Mouse (Mus musculus): Measurements from ENCODE around the gene Bach2.

Bach2 gene

DNA sequence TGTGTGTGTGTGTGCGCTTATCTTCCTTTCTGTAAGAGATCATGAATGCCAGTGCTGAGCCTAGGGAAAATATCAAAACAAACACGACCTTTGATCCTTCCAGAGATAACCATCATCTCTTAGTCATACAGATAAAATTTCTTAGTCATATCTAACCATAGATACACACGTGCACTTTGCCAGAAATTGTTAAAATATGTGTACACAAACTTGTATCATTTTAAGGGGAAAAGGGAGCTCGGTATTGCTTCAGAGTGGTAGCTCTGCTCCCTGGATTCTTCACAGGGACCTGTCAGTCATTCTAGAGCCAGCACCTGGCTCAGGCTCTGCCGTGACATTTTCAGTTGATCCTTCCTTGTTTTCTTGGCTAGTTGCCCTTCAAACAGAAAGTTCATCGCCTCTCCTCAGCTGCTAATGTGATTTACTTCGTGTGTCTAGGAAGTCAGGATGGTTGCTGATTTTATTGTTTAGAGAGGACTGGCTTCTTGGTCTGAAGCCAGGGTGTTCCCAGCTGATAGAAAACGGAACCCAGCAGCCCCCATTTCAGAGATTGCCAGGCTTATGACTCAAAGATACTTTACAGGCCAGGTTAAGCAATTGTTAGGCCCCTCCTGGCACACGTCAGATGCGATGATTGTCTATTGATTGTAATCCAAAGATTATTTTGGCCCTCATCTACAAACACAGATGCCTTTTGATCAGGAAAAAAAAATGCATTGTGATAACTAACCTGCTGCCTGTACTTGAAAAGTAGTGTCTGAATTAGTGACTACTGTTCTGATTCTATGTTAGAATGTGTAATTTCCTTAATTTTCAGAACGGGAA, 49.6 kb downstream of the Bach2 start:
- in situ Hi-C loops (cut with MboI, MseI): loop anchor here in 1 of 2 experiments (10.0 kb wide), 1 partner anchor 1177 kb away; no protein-coding TSS in a partner anchor

DNA sequence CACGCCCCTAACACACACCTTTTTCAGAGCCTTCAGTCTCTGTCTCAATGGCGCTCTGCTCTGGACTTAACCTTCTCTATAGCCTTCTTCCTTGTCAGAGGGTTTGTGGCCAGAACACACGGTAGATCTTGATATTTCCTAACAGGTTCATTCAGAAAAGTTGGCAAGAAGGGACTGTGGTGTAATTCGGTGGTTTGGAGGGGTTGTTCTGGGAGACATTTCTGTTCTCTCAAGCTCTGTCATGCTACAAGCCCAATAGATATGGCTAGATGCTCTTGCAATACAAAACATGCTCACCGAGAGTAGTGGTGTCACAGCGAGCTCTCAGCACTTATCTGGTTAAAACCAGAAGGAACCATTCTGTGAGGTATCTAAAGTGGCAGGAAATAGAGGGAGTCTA, 51.2 kb downstream of the Bach2 start:
- in situ Hi-C loops (cut with MboI, MseI): loop anchor here (5.0 to 10.0 kb wide), 3 partner anchors 38 to 1175 kb away; no protein-coding TSS in a partner anchor

DNA sequence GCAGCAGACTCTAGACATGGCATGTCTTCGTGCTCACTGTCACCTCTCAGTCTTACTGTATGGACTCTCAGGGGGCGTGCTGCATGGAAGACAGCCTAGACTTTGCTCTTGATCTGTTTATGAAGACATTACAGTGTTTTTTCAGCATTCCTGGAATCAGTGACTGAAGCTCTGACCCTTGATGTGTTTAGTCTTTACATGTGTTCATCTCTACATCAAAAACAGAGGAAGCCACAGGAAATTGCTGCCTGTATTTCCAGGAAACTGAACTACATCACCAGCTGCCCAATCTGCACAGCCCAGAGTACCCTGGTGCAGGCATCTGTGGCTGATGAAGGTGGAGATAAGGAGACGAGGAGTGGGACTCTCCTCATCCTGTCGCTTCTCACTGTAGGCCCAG, 52.8 kb downstream of the Bach2 start:
- in situ Hi-C loops (cut with MboI, MseI): loop anchor here (5.0 kb wide), 2 partner anchors 39 to 51 kb away; no protein-coding TSS in a partner anchor

DNA sequence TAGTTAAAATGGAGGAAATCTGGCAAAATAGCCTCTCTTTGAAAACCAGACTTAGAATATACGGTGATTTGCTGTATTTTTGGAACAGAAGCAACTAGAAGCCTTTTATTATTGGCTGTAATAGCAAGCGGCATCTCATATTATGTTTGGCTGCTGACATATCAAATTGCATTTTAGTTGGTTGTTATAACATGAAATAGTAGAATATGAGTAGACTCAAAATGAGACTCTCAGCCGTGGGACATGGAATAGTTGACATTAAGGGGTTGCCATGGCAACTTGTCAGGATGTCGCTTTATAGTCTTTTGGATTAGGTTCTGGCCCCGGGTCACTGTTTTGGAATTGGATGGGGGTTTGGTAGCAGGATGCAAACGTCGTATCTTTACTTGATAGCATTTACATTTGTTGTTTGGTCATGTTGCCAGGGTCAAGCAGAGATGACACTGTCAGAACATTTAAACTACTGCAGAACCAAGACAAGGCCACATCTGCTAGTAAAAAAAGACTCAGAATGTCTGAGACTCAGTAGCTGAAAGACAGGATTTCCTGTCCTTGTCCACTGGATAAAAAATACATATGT, 55.2 kb downstream of the Bach2 start:
- in situ Hi-C loops (cut with MboI, MseI): loop anchor here (5.0 kb wide), 2 partner anchors 41 to 49 kb away; no protein-coding TSS in a partner anchor

DNA sequence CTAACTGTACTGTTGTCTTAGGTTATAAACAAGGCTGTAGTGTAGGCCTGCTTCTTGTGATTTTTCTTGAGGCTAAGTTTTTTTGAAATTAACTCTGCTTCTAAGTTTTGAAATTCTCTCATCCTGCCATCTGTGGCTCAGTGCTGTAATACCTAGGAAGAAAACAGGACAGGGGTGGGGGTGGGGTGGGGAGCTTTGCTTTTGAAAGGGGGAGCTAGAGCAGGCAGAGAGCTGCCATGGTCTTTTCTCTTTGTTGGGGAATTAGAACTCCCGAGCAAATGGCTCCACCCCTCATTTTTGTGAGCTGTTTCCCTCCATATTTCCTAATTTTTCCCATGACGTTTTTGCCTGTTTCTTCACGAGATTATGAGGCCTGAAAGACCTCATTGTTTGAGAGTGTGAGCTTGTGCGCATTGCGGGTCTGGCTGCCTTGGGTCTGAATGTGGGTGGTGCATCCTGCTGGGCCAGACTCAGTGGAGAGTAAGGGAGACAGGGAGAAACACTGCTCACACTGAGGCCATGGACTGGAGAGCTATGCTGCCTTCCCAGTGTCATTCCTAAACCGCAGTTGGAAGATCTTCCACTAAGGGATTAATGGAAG, 58.6 kb downstream of the Bach2 start:
- in situ Hi-C loops (cut with MboI, MseI): no loop called here

DNA sequence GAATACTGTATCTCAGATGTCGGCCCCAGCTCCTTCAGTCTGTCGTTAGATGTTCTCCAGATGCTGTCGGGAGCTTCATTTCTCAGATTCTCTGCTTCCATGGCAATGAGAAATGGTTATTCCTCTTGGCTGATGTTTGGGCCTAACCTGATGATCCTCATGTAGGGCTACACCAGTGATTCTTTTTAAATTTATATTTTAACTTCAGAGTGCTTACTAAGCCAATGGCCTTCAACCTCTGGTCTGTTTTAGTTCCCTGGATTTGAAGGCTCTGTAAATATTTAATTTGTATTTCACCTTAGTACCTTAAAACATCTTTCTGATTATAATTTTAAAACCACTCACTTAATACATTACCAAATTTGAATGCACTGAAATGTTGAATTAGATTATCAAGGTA, 60.6 kb downstream of the Bach2 start:
- in situ Hi-C loops (cut with MboI, MseI): no loop called here

DNA sequence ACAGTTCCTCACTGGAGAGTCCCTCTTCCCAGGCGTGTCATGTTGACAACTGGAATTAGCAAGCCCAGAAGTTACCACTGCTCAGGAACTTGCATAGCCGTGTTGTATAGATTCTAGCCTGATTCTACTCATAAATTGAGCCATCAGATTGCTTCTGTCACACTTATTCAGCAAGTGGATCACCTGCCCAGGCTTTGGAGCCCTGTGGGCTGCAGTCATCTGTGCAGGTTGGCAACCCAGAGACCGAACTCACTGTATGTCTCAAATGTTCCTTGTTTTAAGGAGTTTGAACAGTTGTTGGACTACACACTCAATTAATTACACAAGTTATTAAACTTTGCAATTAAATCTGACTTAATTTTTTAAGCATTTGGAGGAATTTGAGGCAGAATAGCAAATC, 61.4 kb downstream of the Bach2 start:
- in situ Hi-C loops (cut with MboI, MseI): no loop called here

DNA sequence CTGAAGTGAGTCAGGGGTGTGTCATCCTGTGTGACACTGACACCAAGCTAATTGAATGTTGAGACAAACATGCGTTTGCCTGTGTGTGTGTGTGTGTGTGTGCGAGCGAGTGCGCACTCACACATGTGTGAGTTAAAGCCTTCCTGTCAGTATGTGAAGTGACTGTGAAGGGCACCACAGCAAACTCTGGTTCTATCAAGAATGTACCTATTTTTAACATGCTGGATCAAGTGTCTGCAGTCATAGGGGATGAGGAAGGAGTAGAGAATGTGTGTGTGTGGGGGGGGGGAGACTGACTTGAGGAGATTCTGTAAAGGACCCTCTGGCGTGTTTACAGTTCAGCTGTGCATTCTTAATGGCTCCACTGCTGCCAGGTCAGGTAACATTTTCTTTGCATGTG, 64.1 kb downstream of the Bach2 start:
- in situ Hi-C loops (cut with MboI, MseI): no loop called here

DNA sequence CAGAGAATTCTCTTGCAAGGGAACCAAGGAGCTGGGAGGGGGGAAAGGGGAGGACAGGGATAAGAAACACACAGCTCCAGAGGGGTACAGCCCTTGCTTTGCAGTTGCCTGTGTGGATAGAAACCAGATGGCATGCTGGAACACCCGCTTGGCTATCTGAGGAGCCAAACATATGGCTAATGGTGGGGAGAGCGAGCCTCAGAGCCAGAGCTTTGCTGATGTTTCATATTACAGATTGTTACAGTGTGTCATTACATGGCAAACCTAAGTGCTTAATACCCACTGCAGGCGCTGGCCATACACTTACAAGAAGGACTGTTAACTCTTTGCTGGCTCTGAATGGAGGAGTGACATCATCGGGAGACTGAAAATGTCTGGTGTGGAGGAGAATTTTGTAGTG, 64.5 kb downstream of the Bach2 start:
- in situ Hi-C loops (cut with MboI, MseI): no loop called here

DNA sequence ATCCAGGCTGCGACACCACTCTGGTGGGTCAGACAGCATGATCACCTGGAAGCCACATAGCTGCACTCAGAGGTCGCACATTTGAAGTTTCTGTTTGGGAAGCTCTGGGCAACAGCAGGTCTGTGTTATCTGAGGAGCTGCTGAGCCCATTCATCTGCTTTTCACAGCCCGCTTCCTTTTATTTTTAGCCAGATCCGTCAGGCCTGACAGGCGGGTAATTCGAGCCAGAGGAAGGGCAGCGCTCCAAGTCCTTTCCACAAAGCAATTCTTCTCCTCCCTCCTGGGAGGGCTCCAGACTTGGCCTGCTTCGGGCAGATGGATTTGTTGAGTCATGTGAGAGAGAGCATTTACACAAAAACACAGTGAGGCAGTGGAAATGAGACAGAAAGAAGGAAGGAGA, 65.1 kb downstream of the Bach2 start:
- in situ Hi-C loops (cut with MboI, MseI): no loop called here

DNA sequence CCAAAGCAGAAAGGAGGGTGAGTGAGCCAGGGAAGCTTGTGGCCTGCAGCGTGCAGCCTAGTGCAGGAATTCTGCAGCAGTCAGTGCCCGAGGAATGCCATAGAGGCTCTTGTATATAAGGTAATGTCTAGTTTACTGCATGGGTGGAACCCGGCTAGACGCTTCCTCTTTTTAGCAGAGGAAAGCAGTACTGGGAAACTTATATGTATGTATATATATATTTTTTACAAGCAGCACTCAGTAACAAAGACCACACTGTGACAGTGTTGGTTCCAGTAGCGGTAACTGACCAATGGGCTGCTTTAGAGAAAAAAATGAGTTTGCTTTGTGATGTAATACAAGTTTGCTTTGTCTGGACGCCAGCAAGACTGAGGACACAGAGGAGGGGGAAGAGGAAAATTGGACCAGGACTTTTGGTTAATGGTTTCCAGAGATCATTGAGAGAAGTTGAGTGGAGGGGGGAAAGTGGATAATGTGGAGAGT, 65.7 kb downstream of the Bach2 start:
- in situ Hi-C loops (cut with MboI, MseI): no loop called here

DNA sequence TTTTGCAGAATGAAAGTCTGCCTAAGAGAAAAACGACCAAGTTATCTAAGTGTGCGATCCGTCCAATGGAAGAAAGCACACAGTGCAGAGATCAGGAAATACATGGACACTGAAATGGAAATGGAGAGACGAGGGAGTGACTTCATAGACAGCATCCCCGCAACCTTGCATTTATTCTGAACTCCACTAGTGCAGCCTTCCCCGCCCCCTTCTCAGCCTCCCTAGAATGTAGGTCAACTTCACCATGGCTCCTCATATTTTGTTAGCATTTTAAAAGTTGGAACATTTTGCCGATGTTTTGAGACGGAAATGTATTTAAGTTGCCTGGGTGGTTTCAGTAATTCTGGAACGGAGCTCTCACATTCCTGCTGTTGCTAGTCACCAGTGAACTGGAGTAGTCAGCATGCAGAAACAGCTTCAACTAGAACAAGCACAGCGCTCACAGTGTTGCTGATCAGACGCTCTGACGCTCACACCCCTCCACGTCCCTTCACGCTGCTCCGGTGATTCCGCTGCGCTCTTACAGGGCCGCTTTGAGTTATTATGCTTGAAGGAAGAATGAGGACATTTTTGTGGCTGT, 66.5 kb downstream of the Bach2 start:
- in situ Hi-C loops (cut with MboI, MseI): no loop called here

DNA sequence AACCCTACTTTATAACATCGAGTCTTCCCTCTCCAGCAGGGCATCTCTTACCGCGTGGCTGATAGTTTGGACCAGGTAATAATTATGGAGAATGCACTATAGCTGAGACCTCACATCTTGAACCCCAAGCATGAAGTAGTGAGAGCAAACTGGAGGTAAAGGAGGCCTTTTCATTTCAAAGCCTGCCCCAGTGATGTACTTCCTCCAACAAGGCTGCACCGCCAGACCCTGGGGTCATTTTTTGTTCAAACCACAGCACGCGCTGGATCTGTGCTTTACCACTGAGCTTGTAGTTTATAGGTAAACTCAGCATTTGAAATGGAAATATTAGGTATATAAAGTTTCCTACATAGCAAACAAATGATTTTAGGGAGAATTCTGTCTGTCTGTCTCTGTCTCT, 67.1 kb downstream of the Bach2 start:
- in situ Hi-C loops (cut with MboI, MseI): no loop called here

DNA sequence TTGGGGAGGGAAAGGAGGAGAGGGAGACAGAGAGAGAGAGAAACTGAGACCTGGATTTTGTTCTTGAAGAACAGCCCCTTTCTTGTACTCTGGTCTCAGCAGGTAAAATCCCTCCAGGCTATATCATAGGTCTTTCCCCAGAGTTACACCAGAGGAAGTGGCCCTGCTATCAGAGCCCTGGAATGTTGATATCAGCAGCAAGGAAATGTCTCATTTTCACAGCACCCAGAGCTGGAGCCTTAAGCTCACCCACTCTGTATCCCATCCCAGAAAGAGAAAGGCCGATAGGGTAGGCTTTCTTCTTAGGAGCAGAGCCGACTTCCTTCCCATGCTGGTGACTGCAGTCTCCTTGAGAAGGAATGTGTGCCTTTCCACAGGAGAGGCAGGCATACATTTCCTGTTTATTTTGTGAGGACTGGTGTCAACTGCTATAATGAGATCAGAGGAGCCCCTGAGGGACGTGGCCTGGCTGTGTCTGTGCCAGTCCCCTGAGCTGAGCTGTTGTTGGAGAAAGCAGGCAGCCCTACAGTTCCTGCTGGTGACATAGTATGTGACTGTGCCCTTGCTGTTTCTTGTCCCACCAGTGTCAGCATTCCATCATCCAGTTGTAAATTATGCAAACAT, 67.7 kb downstream of the Bach2 start:
- in situ Hi-C loops (cut with MboI, MseI): no loop called here

DNA sequence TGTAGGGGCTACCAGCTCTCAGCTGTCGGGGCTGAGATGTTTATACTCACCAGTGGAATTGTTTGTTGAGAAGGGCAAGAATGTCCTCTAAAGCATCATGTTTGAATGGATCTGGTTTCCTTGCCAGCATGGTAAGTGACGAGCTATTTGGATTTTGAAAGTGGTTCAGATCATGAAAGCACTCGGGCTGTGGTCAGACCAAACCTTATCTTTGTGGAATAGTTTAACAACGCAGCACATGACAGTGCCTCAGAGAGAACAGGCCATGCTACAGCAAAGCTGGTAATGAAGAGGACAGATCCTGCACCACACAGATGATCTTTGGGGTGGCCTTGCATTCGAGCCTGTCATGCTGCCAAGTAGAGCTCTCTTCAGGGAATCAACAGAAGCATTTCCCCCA, 68.6 kb downstream of the Bach2 start:
- in situ Hi-C loops (cut with MboI, MseI): no loop called here

DNA sequence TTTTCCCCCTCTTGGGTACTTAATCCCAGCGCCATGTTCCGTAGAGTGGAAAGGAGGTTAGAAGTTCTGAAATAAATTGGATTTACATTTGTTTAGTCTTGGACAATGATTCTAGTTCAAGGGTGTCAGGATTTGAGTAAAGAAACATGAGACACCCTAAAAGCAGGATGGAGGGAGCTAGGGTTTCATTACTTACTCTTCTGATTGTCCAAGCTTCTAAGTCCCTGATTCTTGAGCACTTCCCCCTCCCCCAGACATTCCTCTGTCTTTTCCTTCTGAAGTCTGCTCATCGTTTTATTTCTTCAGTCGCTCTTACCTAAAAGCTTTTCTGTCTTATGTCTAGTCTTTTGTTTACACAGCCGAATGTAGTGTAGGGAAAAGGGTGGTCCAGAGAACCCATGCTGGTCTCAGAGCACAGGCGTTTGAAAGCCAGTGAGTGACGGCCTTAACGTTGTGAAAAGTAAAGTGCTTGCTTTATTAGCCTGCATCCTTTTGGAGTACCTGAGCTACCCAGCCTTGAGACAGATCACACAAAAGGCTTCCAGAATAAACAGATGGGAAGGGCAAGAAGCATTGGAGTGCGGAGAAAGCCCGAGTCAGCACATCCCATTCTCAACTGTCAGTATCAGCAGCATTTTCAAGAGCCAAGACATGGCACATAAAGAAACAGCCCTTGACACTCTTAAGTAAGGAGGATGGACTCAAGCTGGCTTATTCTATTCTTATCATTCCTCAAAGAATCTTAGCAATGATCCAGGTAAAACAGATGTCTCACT, 73.8 kb downstream of the Bach2 start:
- in situ Hi-C loops (cut with MboI, MseI): no loop called here

DNA sequence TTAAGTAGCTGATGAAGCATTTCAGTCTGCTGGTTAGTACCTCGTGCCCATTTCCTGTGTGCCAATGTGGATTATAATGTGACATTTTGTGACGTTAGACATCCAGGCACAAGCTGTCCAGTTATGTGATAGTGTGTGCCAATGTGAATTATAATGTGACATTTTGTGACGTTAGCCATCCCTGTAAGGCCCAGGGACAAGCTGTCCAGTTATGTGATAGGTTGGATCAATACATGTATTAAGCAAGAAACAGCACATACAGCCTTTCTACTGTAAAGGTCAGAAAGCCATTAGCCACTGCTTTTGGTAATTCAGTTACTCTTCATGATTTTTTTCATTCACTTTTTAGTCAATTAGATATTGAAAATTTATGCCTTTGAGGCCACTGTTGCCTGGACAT, 76.3 kb downstream of the Bach2 start:
- in situ Hi-C loops (cut with MboI, MseI): no loop called here

DNA sequence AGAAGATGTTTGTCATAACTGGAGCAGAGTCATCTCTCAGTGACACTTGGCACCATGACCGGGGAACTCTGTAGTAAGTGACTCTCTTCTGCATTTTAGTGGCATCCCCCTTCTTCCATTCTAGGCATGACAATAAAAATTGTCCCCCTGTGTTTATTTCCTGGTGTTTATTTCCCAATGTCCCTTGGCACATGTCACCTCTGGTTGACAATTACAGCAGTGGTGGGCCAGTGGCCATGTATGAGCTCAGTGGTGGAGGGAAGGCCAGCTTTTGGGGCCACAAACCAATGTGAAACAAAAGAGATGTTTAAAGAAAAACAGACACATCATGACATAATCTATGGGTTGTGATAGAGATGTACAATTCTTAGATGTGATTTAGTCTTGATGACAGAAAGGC, 80.0 kb downstream of the Bach2 start:
- in situ Hi-C loops (cut with MboI, MseI): no loop called here

DNA sequence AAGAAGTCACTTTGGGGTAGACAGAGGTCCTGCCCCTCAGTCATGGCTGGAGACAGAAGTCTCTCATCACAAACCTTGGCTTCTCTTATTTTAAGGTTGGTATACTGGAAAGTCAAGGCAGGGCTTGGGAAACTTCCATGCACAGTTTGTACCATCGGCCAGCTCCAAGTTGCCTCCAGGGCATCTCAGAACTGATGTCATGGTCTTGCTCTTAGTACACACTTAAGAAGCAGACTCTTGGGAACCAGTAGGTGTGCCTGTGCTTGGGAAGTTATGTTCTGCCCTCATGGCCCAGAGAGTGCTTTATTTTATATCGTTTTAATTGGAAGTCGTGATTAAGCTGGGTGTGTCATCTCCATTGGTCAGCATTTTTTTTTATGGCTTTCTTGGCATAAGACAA, 80.7 kb downstream of the Bach2 start:
- in situ Hi-C loops (cut with MboI, MseI): no loop called here

DNA sequence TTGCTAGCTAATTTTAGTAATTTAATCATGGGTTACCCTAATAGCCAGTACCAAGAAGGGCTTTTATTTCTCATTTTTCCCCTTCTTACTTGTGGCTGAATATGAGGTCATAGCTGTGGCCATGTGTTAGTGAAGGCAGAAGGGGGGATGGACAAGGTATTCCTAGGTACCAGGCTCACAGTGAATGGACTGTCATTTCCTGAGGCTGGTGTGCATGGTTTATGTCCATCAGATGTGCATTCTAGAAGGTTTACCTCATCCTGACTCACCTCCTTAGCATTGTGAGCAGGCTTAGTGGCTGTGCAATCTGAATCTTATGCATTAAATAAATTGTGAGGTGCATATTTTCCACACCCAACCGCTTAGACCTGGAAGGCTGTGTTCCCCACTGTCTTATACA, 81.4 kb downstream of the Bach2 start:
- in situ Hi-C loops (cut with MboI, MseI): no loop called here

DNA sequence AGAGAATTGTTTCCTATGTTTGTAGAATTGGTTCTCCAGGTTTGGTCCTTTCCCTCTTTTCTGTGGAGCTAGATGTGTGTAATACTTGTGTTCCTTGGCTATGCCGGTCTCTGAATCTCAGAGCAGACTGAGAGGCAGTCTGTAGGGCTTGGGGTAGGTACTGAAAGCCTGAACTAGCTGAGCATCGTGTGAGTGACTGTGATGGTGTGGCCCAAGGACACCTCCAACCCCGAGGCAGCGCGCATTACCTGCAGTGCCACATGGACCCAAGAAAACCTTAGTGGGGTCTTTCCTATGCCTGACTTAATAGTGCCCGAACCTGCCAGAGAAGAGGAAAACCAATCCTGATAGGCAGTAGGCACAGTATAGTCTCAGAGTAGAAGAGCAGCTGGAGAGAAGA, 85.5 kb downstream of the Bach2 start:
- in situ Hi-C loops (cut with MboI, MseI): no loop called here
